Mouse (Mus musculus) heart, adult 8-10 months (tissue): ENCODE measurements at regions not wholly inside any gene's neighbourhood (a gene's known extent, or its start where the extent isn't known, plus 50 kb on each side); places are given as distances from the start of the nearest gene placed in this dataset.

Experiments
- DNase-seq: peaks from one replicate; pipeline ENCODE4 v3.0.0; 2022; ENCODE audit warnings: low spot score

DNA sequence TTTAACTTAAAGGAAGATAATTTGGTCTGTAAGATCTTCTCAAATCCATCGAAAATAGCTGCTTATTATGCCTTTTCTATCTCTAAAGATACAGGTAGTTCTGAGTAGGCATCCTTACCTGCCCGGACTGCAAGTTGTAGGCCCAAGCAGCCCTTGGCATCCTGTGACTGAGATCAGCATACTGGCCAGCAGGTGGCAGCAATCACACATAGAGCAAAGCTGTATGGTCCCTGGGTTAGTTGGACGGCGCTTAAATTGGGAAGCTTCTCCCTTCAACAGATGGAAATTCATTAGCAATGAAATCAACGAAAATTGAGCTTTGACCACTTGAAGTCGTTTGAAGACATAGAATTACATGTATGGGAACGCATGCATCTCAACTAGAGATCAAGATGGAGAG is 61.0 kb downstream of the Ccng2 start:
- peak; percentile 62 for DNase-seq

DNA sequence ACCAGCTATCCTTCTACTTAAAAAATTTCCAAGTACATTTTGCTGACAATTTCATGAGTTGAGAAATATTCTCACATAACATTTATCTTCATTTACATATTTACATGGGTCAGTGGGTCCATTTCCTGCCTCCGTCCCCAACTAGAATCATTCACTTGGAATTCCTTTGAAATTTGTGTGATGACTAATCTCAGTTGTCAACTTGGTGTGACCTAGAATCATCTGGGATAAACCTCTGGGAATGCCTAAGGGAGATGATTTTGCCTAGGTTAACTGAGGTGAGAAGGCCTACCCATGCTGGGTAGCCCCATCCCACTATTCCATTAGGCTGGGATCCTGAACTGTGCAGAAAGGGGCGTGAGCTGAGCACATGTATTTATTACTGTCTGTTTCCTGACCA is 63.8 kb downstream of the Ccng2 start:
- no peak for DNase-seq

DNA sequence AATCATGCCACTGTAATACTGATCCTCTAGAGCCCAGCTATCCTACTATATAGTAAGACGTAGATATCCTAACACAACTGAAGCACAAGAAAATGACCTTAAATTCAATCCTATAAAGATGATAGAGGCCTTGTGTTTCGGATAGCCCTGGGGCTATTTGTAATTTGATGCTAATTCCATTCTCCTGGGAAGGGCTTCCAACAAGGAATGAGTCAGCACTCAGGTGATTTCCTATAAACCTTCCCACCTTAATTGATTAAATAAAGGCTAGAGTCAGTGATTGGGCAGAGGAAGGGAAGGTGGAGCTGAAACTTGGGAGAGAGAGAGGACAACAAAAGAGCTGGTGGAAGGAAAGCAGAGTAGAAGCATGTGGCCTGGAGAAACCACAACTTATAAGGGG is 86.0 kb downstream of the Ccng2 start:
- no peak for DNase-seq
